Mouse (Mus musculus): ENCODE data around the gene Zfp879.

- TF ChIP-seq POLR2A (IDR thresholded peaks at IDR 0.05; ENCODE audit: extremely low read depth, insufficient read depth, low read length) (no peak), CTCF (IDR thresholded peaks at IDR 0.05; ENCODE audit: low read depth, low read length) (no peak)
These were observed 45.6 kb upstream of the Zfp879 start for GRCm38 (mm10) chr11:50886933-50887293.

Data from liver, adult 2 months (tissue).